Mouse (Mus musculus) kidney, adult 2 months (tissue): ENCODE measurements around the gene Rab6a. TPM values are rescaled to one million over a fixed set of nuclear protein-coding genes. Genes with fewer than 3 reads are reported as not detected.
"Not testable (repeated sequence)": the region's sequence is repeated elsewhere in the genome, so short reads cannot be mapped to it uniquely, and the experiment has no call there.

Experiments
- DNase-seq: peaks from one replicate; pipeline ENCODE4 v3.0.0; 2021
- H3K27ac ChIP-seq: fragments of 200-500 bp; 2 replicates; pipeline ENCODE4 v1.5.1; 2012; ENCODE audit warnings: low read depth, low read length, control low read depth, inconsistent platforms; ENCODE audit not compliant: insufficient read depth
- H3K27me3 ChIP-seq: fragments of 200-500 bp; replicated peaks from 2 replicates; pipeline ENCODE4 v1.6.1; 2012; ENCODE audit warnings: mild to moderate bottlenecking, moderate library complexity, low read length, inconsistent platforms; ENCODE audit not compliant: control insufficient read depth, insufficient read depth
- H3K36me3 ChIP-seq: fragments of 200-500 bp; 2 replicates; pipeline ENCODE4 v1.6.1; 2012; ENCODE audit warnings: mild to moderate bottlenecking, moderate library complexity, low read length, inconsistent platforms; ENCODE audit not compliant: control insufficient read depth, insufficient read depth
- H3K4me1 ChIP-seq: fragments of 200-500 bp; 2 replicates; pipeline ENCODE4 v1.6.1; 2011; ENCODE audit warnings: low read length; ENCODE audit not compliant: control insufficient read depth, insufficient read depth
- H3K4me3 ChIP-seq: fragments of 200-500 bp; 2 replicates; pipeline ENCODE4 v1.5.1; 2011; ENCODE audit warnings: mild to moderate bottlenecking, low read depth, low read length, control low read depth; ENCODE audit not compliant: insufficient read depth
- CTCF ChIP-seq: fragments of 200-500 bp; conservative IDR thresholded peaks from 2 replicates; pipeline ENCODE4 v1.5.1; 2011; ENCODE audit warnings: low read depth, mild to moderate bottlenecking, control low read depth, low read length, moderate library complexity, mixed read lengths; ENCODE audit not compliant: insufficient read depth, insufficient read length
- POLR2A ChIP-seq: fragments of 200-500 bp; IDR thresholded peaks from one replicate; pipeline ENCODE4 v1.6.1; 2011; ENCODE audit warnings: low read depth, low read length, control low read depth
- WGBS: fragments of 180-500 bp; shearing (Covaris S2); methylation state at CpG from one replicate; pipeline ENCODE4 v1.1.7; 2018; 5-methylcytosine and 5-hydroxymethylcytosine counted together
- polyA plus RNA-seq: library from polyadenylated mRNA; depleted of rRNA; stranded (reverse); fragments of >200 nt; gene quantifications from 2 replicates; pipeline ENCODE4 v1.2.3, GENCODE M21; 2012; rRNA removed

Rab6a gene
- polyA plus RNA-seq = 21.1 and 21.4 TPM in 2 replicates

- peak within 1 kb of the TSS; percentile 96 for H3K27ac ChIP-seq
- WGBS = under 1% methylated on average over 105 of the region's 105 CpGs
- TF ChIP-seq POLR2A (peak; percentile 84), CTCF (0 out of 2 replicates have a peak, but pooled peaks have one; percentile 19)
Observed at GRCm38 (mm10) chr7:100607214-100608129, at the start of gene Rab6a. Gene Rab6a (plus strand): TSS chr7:100607410.

GRCm38 (mm10) chr7:100559331-100559730 lies 47.9 kb upstream of the Rab6a start:
- no peak overlapping the region for H3K4me3 ChIP-seq
- H3K27ac ChIP-seq = no peak overlapping the region
- 70% methylated on average over 4 of the region's 4 CpGs for WGBS
- H3K27me3 ChIP-seq = no peaks in the 10 kb centered on the region
- TF ChIP-seq POLR2A (no peak), CTCF (no peak)
- no peaks in the 10 kb centered on the region for H3K4me1 ChIP-seq
- no peaks in the 10 kb centered on the region; the same call in 1 of the 2 replicates for H3K36me3 ChIP-seq
- no peak for DNase-seq

More at GRCm38 (mm10) chr7:100607214-100608129, at the start of gene Rab6a:
- Histone ChIP-seq H3K27me3 (no peaks in the 10 kb centered on the region), H3K4me1 (peaks cover 7% of the 10 kb centered on the region; the same call in 1 of the 2 replicates), H3K36me3 (no peaks in the 10 kb centered on the region), H3K4me3 (peak within 1 kb of the TSS; percentile 95)
- peak; percentile 99 for DNase-seq

GRCm38 (mm10) chr7:100561861-100562587 lies 45.2 kb upstream of the Rab6a start:
- no peak for DNase-seq
- Histone ChIP-seq H3K27me3 (no peaks in the 10 kb centered on the region), H3K4me1 (no peaks in the 10 kb centered on the region), H3K27ac (no peak overlapping the region), H3K4me3 (no peak overlapping the region), H3K36me3 (no peaks in the 10 kb centered on the region; the same call in 1 of the 2 replicates)
- no peak for TF ChIP-seq POLR2A
- no peak for TF ChIP-seq CTCF
- 78% methylated on average over 11 of the region's 11 CpGs for WGBS

GRCm38 (mm10) chr7:100567238-100567637 lies 40.0 kb upstream of the Rab6a start:
- 89% methylated on average over 5 of the region's 5 CpGs for WGBS
- not testable (repeated sequence) for H3K27me3 ChIP-seq, DNase-seq, H3K4me3 ChIP-seq, H3K27ac ChIP-seq, H3K4me1 ChIP-seq, H3K36me3 ChIP-seq

GRCm38 (mm10) chr7:100569907-100570306 lies 37.3 kb upstream of the Rab6a start:
- Histone ChIP-seq H3K4me3 (no peak overlapping the region), H3K27me3 (no peaks in the 10 kb centered on the region), H3K27ac (no peak overlapping the region), H3K4me1 (no peaks in the 10 kb centered on the region), H3K36me3 (peaks cover 2% of the 10 kb centered on the region; the same call in 1 of the 2 replicates)
- TF ChIP-seq POLR2A (no peak), CTCF (no peak)
- DNase-seq = no peak

GRCm38 (mm10) chr7:100570930-100571715 lies 36.1 kb upstream of the Rab6a start:
- Histone ChIP-seq H3K4me3 (no peak overlapping the region), H3K4me1 (no peaks in the 10 kb centered on the region), H3K36me3 (peaks cover 2% of the 10 kb centered on the region; the same call in 1 of the 2 replicates), H3K27me3 (no peaks in the 10 kb centered on the region), H3K27ac (no peak overlapping the region)
- TF ChIP-seq POLR2A = no peak
- 79% methylated on average over 3 of the region's 3 CpGs for WGBS
- DNase-seq = no peak
